Mouse (Mus musculus) hindbrain, embryonic 12.5 days (tissue): ENCODE measurements around the gene Higd1b. TPM values are rescaled to one million over a fixed set of nuclear protein-coding genes. Genes with fewer than 3 reads are reported as not detected.

Experiments used
- ATAC-seq: fragments of 200-750 bp; cut with Nextera tagmentation; 2 replicates; pipeline ENCODE4 v1.8.0; 2017; ENCODE audit warnings: moderate TSS enrichment; ENCODE audit not compliant: low FRiP score
- H3K27ac ChIP-seq: fragments of 300-500 bp; sonication (generic); 2 replicates; pipeline ENCODE4 v1.5.1; 2016; ENCODE audit warnings: mild to moderate bottlenecking
- H3K27me3 ChIP-seq: fragments of 300-500 bp; sonication (generic); 2 replicates; pipeline ENCODE4 v1.6.1; 2016; ENCODE audit warnings: mild to moderate bottlenecking
- H3K36me3 ChIP-seq: fragments of 300-500 bp; sonication (generic); 2 replicates; pipeline ENCODE4 v1.6.1; 2016; ENCODE audit warnings: mild to moderate bottlenecking
- H3K4me1 ChIP-seq: fragments of 300-500 bp; sonication (generic); 2 replicates; pipeline ENCODE4 v1.6.1; 2016
- H3K4me2 ChIP-seq: fragments of 300-500 bp; sonication (generic); replicated peaks from 2 replicates; pipeline ENCODE4 v1.6.1; 2016; ENCODE audit warnings: mild to moderate bottlenecking
- H3K4me3 ChIP-seq: fragments of 300-500 bp; sonication (generic); 2 replicates; pipeline ENCODE4 v1.5.1; 2016; ENCODE audit warnings: mild to moderate bottlenecking
- H3K9ac ChIP-seq: fragments of 300-500 bp; sonication (generic); 2 replicates; pipeline ENCODE4 v1.6.1; 2016; ENCODE audit warnings: mild to moderate bottlenecking, moderate library complexity
- H3K9me3 ChIP-seq: fragments of 300-500 bp; sonication (generic); replicated peaks from 2 replicates; pipeline ENCODE4 v1.6.1; 2016; ENCODE audit warnings: mild to moderate bottlenecking
- WGBS: fragments of 180-500 bp; shearing (Covaris S2); methylation state at CpG from one replicate; pipeline ENCODE4 v1.1.7; 2016; 5-methylcytosine and 5-hydroxymethylcytosine counted together
- polyA plus RNA-seq: library from polyadenylated mRNA; unstranded; fragments of >200 nt; fragmentation: Nextera tagmentation; extraction: Ambion mirVana; gene quantifications from 2 replicates; pipeline ENCODE4 v1.2.1, GENCODE M21; 2016

Gene Higd1b
- polyA plus RNA-seq, 1 experiment from 2014 or later, result not detected

DNA sequence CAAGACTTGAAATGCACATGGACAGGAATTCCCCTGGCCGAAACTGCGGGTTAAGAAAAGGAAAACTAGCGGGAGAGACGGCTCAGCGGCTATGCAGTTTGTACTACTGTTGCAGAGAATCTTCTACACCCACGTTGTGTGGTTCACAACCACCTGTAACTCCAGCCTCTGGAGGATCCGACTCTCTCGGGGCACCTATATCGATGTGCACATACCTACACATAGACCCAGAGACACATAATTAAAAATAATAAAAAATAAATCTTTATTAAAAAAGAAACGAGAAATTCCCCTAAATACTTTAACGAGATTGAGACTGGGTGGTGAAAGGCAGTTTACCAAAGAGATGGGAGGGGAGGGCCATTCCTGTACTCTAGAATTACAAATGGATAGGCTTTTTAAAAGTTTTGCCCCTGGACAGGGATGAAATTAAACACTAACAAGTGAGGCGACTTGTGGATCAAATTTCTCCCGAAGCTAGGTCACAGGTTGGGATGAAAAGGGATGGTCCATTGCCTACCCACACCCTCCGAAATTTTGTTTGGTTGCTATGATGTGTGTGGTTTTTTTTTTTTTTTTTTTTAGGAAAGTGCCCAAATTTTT lies 15.8 kb upstream of the Higd1b start:
- H3K4me1 ChIP-seq, result peaks cover 31% of the 10 kb centered on the region
- no peaks in the 10 kb centered on the region for H3K36me3 ChIP-seq
- peak overlapping the region; percentile 85 for H3K4me2 ChIP-seq
- peak overlapping the region; percentile 95 for H3K4me3 ChIP-seq
- ATAC-seq, result peak; percentile 13; the same call in 1 of the 2 replicates
- peaks cover 10% of the 10 kb centered on the region for H3K27me3 ChIP-seq
- 6% methylated on average over 14 of the region's 14 CpGs for WGBS
- peak overlapping the region; percentile 98 for H3K9ac ChIP-seq
- no peaks in the 10 kb centered on the region for H3K9me3 ChIP-seq
- H3K27ac ChIP-seq, result peak overlapping the region; percentile 97

- Histone ChIP-seq H3K4me2 (no peak overlapping the region), H3K9ac (no peak overlapping the region), H3K9me3 (no peaks in the 10 kb centered on the region), H3K4me1 (peaks cover 28% of the 10 kb centered on the region), H3K27ac (no peak overlapping the region), H3K27me3 (peaks cover 10% of the 10 kb centered on the region), H3K36me3 (no peaks in the 10 kb centered on the region), H3K4me3 (no peak overlapping the region)
- ATAC-seq, result no peak
- WGBS, result 10% methylated on average over 3 of the region's 3 CpGs
Measured at GRCm38 (mm10) chr11:102820432-102820831, 15.2 kb upstream of the Higd1b start.

- Histone ChIP-seq H3K27me3 (peaks cover 10% of the 10 kb centered on the region), H3K4me1 (peaks cover 22% of the 10 kb centered on the region), H3K9me3 (no peaks in the 10 kb centered on the region), H3K27ac (no peak overlapping the region), H3K9ac (no peak overlapping the region), H3K36me3 (no peaks in the 10 kb centered on the region), H3K4me2 (no peak overlapping the region), H3K4me3 (no peak overlapping the region)
- no peak for ATAC-seq
- WGBS, result 56% methylated on average over 6 of the region's 6 CpGs
Measured at GRCm38 (mm10) chr11:102821231-102821630, 14.4 kb upstream of the Higd1b start.

DNA sequence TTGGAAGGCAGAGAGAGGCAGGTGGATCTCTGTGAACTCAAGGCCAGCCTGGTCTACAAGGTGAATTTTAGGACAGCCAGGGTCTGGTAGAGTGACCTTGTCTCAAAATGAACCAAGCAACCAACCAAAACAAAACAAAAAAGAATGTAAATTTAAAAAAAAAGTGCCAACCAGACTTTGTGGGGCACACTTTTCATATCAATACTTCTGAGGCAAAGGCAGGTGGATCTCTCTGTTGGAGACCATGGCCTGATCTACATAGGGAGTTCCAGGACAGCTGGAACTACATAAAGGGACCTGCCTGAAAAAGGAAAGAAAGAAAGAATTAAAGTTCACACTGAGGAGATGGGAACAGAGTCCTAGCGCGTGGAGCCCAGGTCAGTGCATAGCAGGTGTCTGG lies 9.2 kb upstream of the Higd1b start:
- no peak overlapping the region for H3K27ac ChIP-seq
- 80% methylated on average over 2 of the region's 2 CpGs for WGBS
- no peak overlapping the region for H3K4me2 ChIP-seq
- 0 out of 2 replicates have a peak, but pooled peaks cover 5% of the 10 kb centered on the region for H3K27me3 ChIP-seq
- H3K4me3 ChIP-seq, result no peak overlapping the region
- H3K36me3 ChIP-seq, result no peaks in the 10 kb centered on the region
- no peaks in the 10 kb centered on the region for H3K9me3 ChIP-seq
- H3K9ac ChIP-seq, result no peak overlapping the region
- no peaks in the 10 kb centered on the region for H3K4me1 ChIP-seq
- no peak for ATAC-seq

DNA sequence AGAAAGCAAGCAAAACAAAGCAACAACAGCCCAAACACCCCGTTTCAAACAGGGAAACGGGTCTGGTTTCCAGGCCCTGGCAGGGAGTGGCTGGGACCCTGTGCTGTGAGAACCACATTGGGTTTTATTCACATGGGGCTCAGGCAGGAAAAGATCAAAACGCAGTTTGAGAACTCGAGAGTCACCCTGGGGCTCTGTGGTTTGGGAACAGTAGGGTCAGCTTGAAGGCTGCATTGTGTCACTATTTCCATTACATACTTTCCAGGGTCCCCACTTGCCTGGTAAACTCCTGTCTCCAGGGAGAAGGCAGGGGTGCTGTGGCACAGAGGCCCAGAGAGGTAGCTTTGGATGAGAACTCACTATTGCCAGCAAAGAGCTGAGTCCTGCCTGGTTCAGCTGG lies 8.6 kb upstream of the Higd1b start:
- Histone ChIP-seq H3K36me3 (no peaks in the 10 kb centered on the region), H3K4me3 (no peak overlapping the region), H3K4me1 (no peaks in the 10 kb centered on the region), H3K4me2 (no peak overlapping the region), H3K9ac (no peak overlapping the region), H3K27me3 (0 out of 2 replicates have a peak, but pooled peaks cover 4% of the 10 kb centered on the region), H3K9me3 (no peaks in the 10 kb centered on the region), H3K27ac (no peak overlapping the region)
- 59% methylated on average over 4 of the region's 4 CpGs for WGBS
- no peak for ATAC-seq

DNA sequence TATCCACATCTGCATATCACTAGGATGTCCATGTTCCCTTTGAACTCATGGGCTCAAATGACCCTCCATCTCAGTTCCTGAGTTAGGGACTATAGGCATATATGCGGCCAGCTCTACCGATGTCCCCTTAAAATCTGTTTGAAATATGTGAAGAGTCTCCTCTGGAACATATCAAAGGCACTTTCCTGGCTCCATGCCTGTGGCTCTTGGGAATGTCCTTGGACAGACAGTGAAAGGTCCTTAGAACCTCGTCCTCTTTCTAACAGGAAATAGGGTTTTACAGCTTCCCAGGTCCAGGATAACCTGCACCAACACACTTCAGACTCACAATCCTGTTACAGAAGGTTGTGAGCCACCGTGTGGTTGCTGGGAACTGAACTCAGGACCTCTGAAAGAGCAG lies 5.4 kb upstream of the Higd1b start:
- Histone ChIP-seq H3K4me3 (no peak overlapping the region), H3K27ac (no peak overlapping the region), H3K9ac (no peak overlapping the region), H3K4me1 (0 out of 2 replicates have a peak, but pooled peaks cover 3% of the 10 kb centered on the region), H3K27me3 (no peaks in the 10 kb centered on the region), H3K9me3 (no peaks in the 10 kb centered on the region), H3K4me2 (no peak overlapping the region), H3K36me3 (no peaks in the 10 kb centered on the region)
- ATAC-seq, result no peak
- 80% methylated on average over 4 of the region's 4 CpGs for WGBS

DNA sequence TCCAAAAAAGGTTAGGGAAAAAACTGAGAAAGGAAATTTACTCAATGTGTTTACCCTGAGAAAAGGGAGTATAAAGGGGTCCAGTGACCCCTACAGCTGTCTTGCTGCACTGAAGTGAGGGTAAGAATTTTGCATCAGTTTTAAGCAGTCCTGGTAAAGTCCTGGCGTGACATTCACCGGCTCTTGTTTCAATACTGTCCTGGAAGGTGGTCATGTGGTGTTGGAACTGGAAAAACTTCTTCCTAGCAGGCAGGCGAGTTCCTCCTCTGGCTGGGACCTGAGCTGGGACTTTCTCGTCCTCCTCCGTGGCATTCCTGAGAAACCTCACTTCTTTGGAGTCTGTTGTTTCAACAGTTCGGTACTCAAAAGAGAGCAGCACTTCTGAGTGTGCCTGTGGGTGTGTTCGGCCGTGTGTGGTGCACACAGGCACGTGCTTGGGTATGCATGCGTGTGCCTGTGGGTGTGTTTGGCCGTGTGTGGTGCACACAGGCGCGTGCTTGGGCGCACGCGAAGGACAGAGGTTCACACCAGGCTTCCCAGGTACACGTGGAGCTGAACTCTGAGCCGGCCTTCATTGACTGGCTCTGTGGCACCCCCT lies 2.9 kb upstream of the Higd1b start:
- no peak for ATAC-seq
- 70% methylated on average over 18 of the region's 18 CpGs for WGBS
- H3K27ac ChIP-seq, result no peak overlapping the region

GRCm38 (mm10) chr11:102834219-102834618 lies 1.4 kb upstream of the Higd1b start:
- Histone ChIP-seq H3K9ac (no peak overlapping the region), H3K27ac (no peak overlapping the region)
- ATAC-seq, result no peak

More for the DNA sequence above, 2.9 kb upstream of the Higd1b start:
- Histone ChIP-seq H3K36me3 (peaks cover 15% of the 10 kb centered on the region), H3K4me2 (no peak overlapping the region), H3K4me1 (0 out of 2 replicates have a peak, but pooled peaks cover 3% of the 10 kb centered on the region), H3K9ac (no peak overlapping the region), H3K27me3 (no peaks in the 10 kb centered on the region), H3K4me3 (no peak overlapping the region), H3K9me3 (no peaks in the 10 kb centered on the region)

GRCm38 (mm10) chr11:102836146-102836545 lies 497 bp downstream of the Higd1b start:
- ATAC-seq, result no peak
- H3K9me3 ChIP-seq, result no peaks in the 10 kb centered on the region
- no peak overlapping the region for H3K4me3 ChIP-seq
- no peak overlapping the region for H3K4me2 ChIP-seq
- 0 out of 2 replicates have a peak, but pooled peaks cover 3% of the 10 kb centered on the region for H3K4me1 ChIP-seq
- no peak overlapping the region for H3K9ac ChIP-seq
- H3K27ac ChIP-seq, result no peak overlapping the region
- no peaks in the 10 kb centered on the region for H3K27me3 ChIP-seq
- H3K36me3 ChIP-seq, result peaks cover 48% of the 10 kb centered on the region
- 93% methylated on average over 9 of the region's 9 CpGs for WGBS

More at GRCm38 (mm10) chr11:102834219-102834618, 1.4 kb upstream of the Higd1b start:
- 87% methylated on average over 10 of the region's 10 CpGs for WGBS
- H3K9me3 ChIP-seq, result no peaks in the 10 kb centered on the region
- 0 out of 2 replicates have a peak, but pooled peaks cover 3% of the 10 kb centered on the region for H3K4me1 ChIP-seq
- no peak overlapping the region for H3K4me2 ChIP-seq
- H3K27me3 ChIP-seq, result no peaks in the 10 kb centered on the region
- peaks cover 29% of the 10 kb centered on the region for H3K36me3 ChIP-seq
- H3K4me3 ChIP-seq, result no peak overlapping the region

DNA sequence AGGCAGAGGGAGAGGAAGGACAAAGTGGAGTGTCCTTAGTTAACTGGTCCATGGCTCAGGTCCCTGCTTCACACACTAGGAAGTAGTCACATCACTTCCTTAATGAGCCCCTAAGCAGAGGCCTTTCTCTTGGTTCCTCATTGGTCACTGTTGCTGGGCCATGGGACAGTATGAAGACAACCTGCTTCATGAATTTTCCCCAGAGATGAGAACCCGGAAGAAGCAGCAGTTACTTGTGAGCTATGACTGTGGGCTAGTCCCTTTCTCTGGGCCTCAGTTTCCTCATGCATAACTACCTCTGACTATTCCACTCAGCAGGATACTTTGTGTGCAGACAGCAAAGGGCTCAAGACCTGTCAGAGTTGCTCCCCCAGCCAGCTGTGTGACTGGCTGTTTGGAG lies 1.7 kb downstream of the Higd1b start:
- no peak for ATAC-seq
- Histone ChIP-seq H3K4me2 (no peak overlapping the region), H3K4me3 (no peak overlapping the region), H3K9ac (no peak overlapping the region), H3K27me3 (no peaks in the 10 kb centered on the region), H3K9me3 (no peaks in the 10 kb centered on the region), H3K4me1 (0 out of 2 replicates have a peak, but pooled peaks cover 3% of the 10 kb centered on the region), H3K27ac (0 out of 2 replicates have a peak overlapping the region, but pooled peaks have one; percentile 3), H3K36me3 (peaks cover 61% of the 10 kb centered on the region)
- 96% methylated on average over 1 of the region's 1 CpGs for WGBS

DNA sequence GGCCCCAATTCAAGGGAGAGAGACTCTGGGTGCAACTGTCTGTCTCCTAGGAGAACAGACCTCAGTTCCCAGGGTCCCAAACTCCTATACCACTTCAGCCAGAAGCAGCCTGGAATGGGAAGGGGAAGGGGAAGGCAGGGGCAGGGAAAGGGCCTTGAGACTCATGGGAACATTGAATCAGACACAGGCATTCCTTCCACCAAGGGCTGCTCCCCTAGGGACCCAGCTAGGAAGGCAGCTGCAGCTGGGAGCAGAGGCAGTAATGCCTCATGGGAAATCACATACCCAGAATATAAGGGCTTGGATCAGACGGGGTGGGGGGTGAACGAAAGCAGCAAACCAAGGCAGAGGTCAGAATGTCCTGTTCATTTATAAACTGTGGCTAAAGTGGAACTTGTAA lies 2.5 kb downstream of the Higd1b start:
- no peak overlapping the region for H3K27ac ChIP-seq
- no peak overlapping the region for H3K9ac ChIP-seq
- H3K4me3 ChIP-seq, result no peak overlapping the region
- H3K9me3 ChIP-seq, result no peaks in the 10 kb centered on the region
- 0 out of 2 replicates have a peak, but pooled peaks cover 3% of the 10 kb centered on the region for H3K4me1 ChIP-seq
- no peak overlapping the region for H3K4me2 ChIP-seq
- ATAC-seq, result no peak
- H3K27me3 ChIP-seq, result no peaks in the 10 kb centered on the region
- peaks cover 68% of the 10 kb centered on the region for H3K36me3 ChIP-seq
- WGBS, result 94% methylated on average over 2 of the region's 2 CpGs

DNA sequence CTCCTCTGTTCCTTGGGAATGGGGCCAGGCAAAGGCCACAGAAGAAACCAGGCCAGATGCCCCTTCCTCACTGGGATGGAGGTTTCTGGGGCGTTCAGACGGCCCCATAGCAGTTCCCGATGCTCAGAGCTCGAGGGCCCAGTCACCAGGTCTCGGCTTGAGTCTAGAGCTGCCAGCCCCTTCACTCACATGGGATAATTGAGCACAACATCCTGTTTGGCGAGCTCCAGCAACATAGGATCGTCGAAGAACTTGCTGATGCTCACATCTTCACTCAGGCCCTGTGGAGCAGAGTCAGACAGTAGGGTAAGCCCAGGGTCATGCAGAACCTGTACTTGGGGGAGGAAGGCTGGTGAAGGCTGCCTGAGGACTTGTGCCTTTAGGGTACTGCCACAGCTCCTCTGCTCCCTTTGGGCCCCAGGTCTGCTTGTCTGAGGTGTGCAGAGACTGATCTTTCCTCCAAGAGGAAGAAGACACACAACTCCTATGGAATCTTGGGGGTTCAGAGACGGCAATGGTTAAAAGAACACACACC lies 3.0 kb downstream of the Higd1b start:
- Histone ChIP-seq H3K4me2 (no peak overlapping the region), H3K4me3 (no peak overlapping the region), H3K9ac (no peak overlapping the region), H3K27ac (no peak overlapping the region), H3K27me3 (no peaks in the 10 kb centered on the region), H3K9me3 (no peaks in the 10 kb centered on the region), H3K4me1 (0 out of 2 replicates have a peak, but pooled peaks cover 3% of the 10 kb centered on the region), H3K36me3 (peaks cover 73% of the 10 kb centered on the region)
- WGBS, result 92% methylated on average over 9 of the region's 9 CpGs
- ATAC-seq, result no peak
